21 mouse cellular contexts compared by ENCODE assay signal in the genomic region with DNA sequence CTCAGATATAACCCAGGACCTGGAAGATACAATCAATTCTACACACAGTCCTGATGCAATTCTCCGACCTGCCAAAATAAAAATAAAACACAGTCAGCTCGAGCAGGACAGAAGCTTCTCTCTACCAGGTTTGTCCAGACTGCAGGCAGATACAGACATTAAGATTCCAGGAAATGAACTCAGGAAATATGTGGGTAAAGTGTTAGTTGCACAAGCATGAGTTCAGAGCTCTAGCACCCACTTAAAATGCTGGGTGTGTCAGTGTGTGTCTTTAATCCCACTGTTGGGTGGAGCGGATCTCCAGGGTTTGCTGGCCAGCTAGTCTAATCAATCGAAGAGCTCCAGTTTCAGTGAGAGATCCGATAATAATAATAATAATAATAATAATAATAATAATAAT. TPM values are rescaled to one million over a fixed set of nuclear protein-coding genes. Genes with fewer than 3 reads are reported as not detected.
DNase-seq lines count a peak whose midpoint lies in the region; ATAC-seq lines count a peak whose summit lies in the region.
"Had no signal": no experiment of that assay in that cellular context is flagged by ENCODE, and none has a peak within 500 bp of the region (broad histone marks: within the 10 kb centered on the region; RNA-seq: fewer than 3 reads in every experiment).

No protein-coding gene starts in this region.

- no peaks in the 10 kb centered on the region for H3K4me1 ChIP-seq in neural tube, embryonic 15.5 days
- no peaks in the 10 kb centered on the region for H3K4me1 ChIP-seq in limb, embryonic 10.5 days
- H3K4me1 ChIP-seq: forebrain, embryonic 12.5 days; hindbrain, embryonic 12.5 days had no signal

- H3K9ac ChIP-seq in neural tube, embryonic 15.5 days (replicated peaks) = no peak overlapping the region
- H3K9ac ChIP-seq: embryonic facial prominence, embryonic 13.5 days; forebrain, embryonic 12.5 days; forebrain, postnatal 0 days; heart, embryonic 12.5 days; hindbrain, embryonic 12.5 days had no signal

- H3K27me3 ChIP-seq in neural tube, embryonic 15.5 days (replicated peaks) = no peaks in the 10 kb centered on the region
- H3K27me3 ChIP-seq in limb, embryonic 10.5 days (ENCODE audit: low read depth, poor library complexity, severe bottlenecking) = no peaks in the 10 kb centered on the region
- H3K27me3 ChIP-seq: embryonic facial prominence, embryonic 13.5 days; forebrain, embryonic 12.5 days; heart, embryonic 12.5 days; hindbrain, embryonic 12.5 days had no signal

- no peak overlapping the region for H3K4me2 ChIP-seq in neural tube, embryonic 15.5 days
- H3K4me2 ChIP-seq: embryonic facial prominence, embryonic 13.5 days; forebrain, embryonic 12.5 days; heart, embryonic 12.5 days; hindbrain, embryonic 12.5 days had no signal

- peak; percentile 6 for DNase-seq in lung, postnatal 25 days (ENCODE audit: low spot score)
- no peak for DNase-seq in lung, postnatal 10 days
- peak; percentile 5 for DNase-seq in adipocyte (ENCODE audit: low spot score)
- peak; percentile 3 for DNase-seq in induced T-regulatory cell, adult 2 months (ENCODE audit: low read depth)
- no peak for DNase-seq in limb, embryonic 10.5 days (ENCODE audit: low spot score)
- DNase-seq: adrenal gland, postnatal 10 days; cerebellum, adult 11-12 months; cerebellum, adult 9-10 months; cerebellum, postnatal 25 days; forebrain, postnatal 0 days; gastrocnemius, postnatal 14 days; heart, postnatal 4 days had no signal

- no peak overlapping the region for H3K27ac ChIP-seq in neural tube, embryonic 15.5 days (replicated peaks)
- no peak overlapping the region for H3K27ac ChIP-seq in limb, embryonic 10.5 days
- H3K27ac ChIP-seq: embryonic facial prominence, embryonic 13.5 days; forebrain, embryonic 12.5 days; hindbrain, embryonic 12.5 days had no signal

- ATAC-seq in neural tube, embryonic 15.5 days (ENCODE audit: low FRiP score) = no peak
- no peak for ATAC-seq in inflammation-experienced regulatory T-cells, adult 6 months
- ATAC-seq: CD4-positive, CD25-positive, alpha-beta regulatory T cell, adult 4 months; forebrain, postnatal 0 days; hindbrain, embryonic 16.5 days had no signal

- H3K36me3 ChIP-seq in neural tube, embryonic 15.5 days = no peaks in the 10 kb centered on the region
- no peaks in the 10 kb centered on the region for H3K36me3 ChIP-seq in limb, embryonic 10.5 days
- H3K36me3 ChIP-seq: embryonic facial prominence, embryonic 13.5 days; forebrain, embryonic 12.5 days; G1E; heart, embryonic 12.5 days; hindbrain, embryonic 12.5 days had no signal

- no peaks in the 10 kb centered on the region for H3K9me3 ChIP-seq in neural tube, embryonic 15.5 days (replicated peaks)
- H3K9me3 ChIP-seq in limb, embryonic 10.5 days (replicated peaks) = no peaks in the 10 kb centered on the region
- H3K9me3 ChIP-seq: embryonic facial prominence, embryonic 13.5 days; forebrain, embryonic 12.5 days; G1E; heart, embryonic 12.5 days; hindbrain, embryonic 12.5 days had no signal

- H3K4me3 ChIP-seq in neural tube, embryonic 15.5 days (replicated peaks) = no peak overlapping the region
- no peak overlapping the region for H3K4me3 ChIP-seq in limb, embryonic 10.5 days
- H3K4me3 ChIP-seq: embryonic facial prominence, embryonic 13.5 days; forebrain, embryonic 12.5 days; heart, embryonic 12.5 days; hindbrain, embryonic 12.5 days had no signal

- 78% methylated on average over 5 of the region's 5 CpGs for WGBS in neural tube, embryonic 15.5 days
- WGBS in limb, embryonic 10.5 days = 81% methylated on average over 5 of the region's 5 CpGs

RNA-seq across cellular contexts. Expression of a gene that starts 3.0 kb away (rescaled TPM):
- 11.3 and 14.1 TPM in 2 replicates for polyA plus RNA-seq in neural tube, embryonic 15.5 days (2015; fragmentation: Nextera tagmentation; extraction: Ambion mirVana)
- polyA plus RNA-seq in inflammation-experienced regulatory T-cells, adult 6 months (2017; shearing (Covaris generic)) = under 1 TPM in 2 of 3 experiments, not detected in 1; 0.30 to 0.41 TPM
- polyA plus RNA-seq in limb, embryonic 10.5 days (2016; fragmentation: Nextera tagmentation; extraction: Ambion mirVana) = 0.77 and 3.3 TPM in 2 replicates
- polyA plus RNA-seq: G1E had no signal

Comparison
In these comparisons a context has a peak if more than half of its experiments do, and no peak if none do; other contexts are left out.
1. DNase-seq: peak in lung, postnatal 25 days (single experiment), adipocyte (single experiment) and induced T-regulatory cell, adult 2 months (single experiment); none in lung, postnatal 10 days (single experiment) and limb, embryonic 10.5 days (single experiment).